In genomic region chr7:45798511-45798836, GRCm38 (mm10) we compare ENCODE assay signal across 8 mouse cellular contexts. TPM values are rescaled to one million over a fixed set of nuclear protein-coding genes. Genes with fewer than 3 reads are reported as not detected.
DNase-seq lines count a peak whose midpoint lies in the region; ATAC-seq and TF ChIP-seq lines count a peak whose summit lies in the region.

No protein-coding gene starts in this region.

- H3K27ac ChIP-seq in left cerebral cortex, adult 2 months = no peak overlapping the region
- H3K27ac ChIP-seq in cortical plate, adult 2 months (ENCODE audit: insufficient read depth, low read length) = no peak overlapping the region
- H3K27ac ChIP-seq in liver, embryonic 16.5 days (ENCODE audit: low read length) = no peak overlapping the region
- no peak overlapping the region for H3K27ac ChIP-seq in stomach, embryonic 14.5 days (ENCODE audit: low read length)

- peaks cover 49% of the 10 kb centered on the region for H3K27me3 ChIP-seq in liver, embryonic 16.5 days (ENCODE audit: control insufficient read depth, insufficient read depth, low read depth, low read length)
- H3K27me3 ChIP-seq in stomach, embryonic 14.5 days (ENCODE audit: control insufficient read depth, insufficient read depth, low read length) = peaks cover 8% of the 10 kb centered on the region; the same call in 1 of the 2 replicates

- H3K4me1 ChIP-seq in cortical plate, adult 2 months (ENCODE audit: control insufficient read depth, insufficient read depth, low read length) = peaks cover 2% of the 10 kb centered on the region; the same call in 1 of the 2 replicates
- H3K4me1 ChIP-seq in liver, embryonic 16.5 days (ENCODE audit: control insufficient read depth, low read depth, low read length) = peaks cover 38% of the 10 kb centered on the region
- H3K4me1 ChIP-seq in stomach, embryonic 14.5 days (ENCODE audit: control insufficient read depth, insufficient read depth, low read length) = peaks cover 16% of the 10 kb centered on the region; the same call in 1 of the 2 replicates

- ATAC-seq in inflammation-experienced regulatory T-cells, adult 6 months = peak; percentile 19
- ATAC-seq in liver, embryonic 16.5 days (ENCODE audit: low read depth) = no peak
- ATAC-seq in stomach, embryonic 14.5 days (ENCODE audit: insufficient number of reproducible peaks, insufficient read depth, low FRiP score, low read depth) = no peak
- no peak for ATAC-seq in frontal cortex, adult (ENCODE audit: low TSS enrichment)

- TF ChIP-seq POLR2A in cortical plate, adult 2 months (IDR thresholded peaks at IDR 0.05; ENCODE audit: extremely low read depth, insufficient read depth, low read length) = no peak

- no peaks in the 10 kb centered on the region for H3K36me3 ChIP-seq in liver, embryonic 16.5 days (ENCODE audit: control insufficient read depth, insufficient read depth)
- no peaks in the 10 kb centered on the region for H3K36me3 ChIP-seq in stomach, embryonic 14.5 days (ENCODE audit: control insufficient read depth, insufficient read depth, low read length)

- no peak for DNase-seq in left cerebral cortex, adult 2 months (ENCODE audit: extremely low spot score in 1 of 2, low spot score in 2 of 2)
- DNase-seq in left cerebral cortex, adult 9 months (ENCODE audit: low spot score in 2 of 2) = no peak
- DNase-seq in layer of hippocampus, postnatal 14 days (ENCODE audit: low spot score in 2 of 2) = no peak

- under 1% methylated on average over 19 of the region's 19 CpGs for WGBS in liver, embryonic 16.5 days (ENCODE audit: insufficient replicate concordance)
- 2% methylated on average over 19 of the region's 19 CpGs for WGBS in stomach, embryonic 14.5 days

- peak overlapping the region; percentile 76 for H3K4me2 ChIP-seq in liver, embryonic 16.5 days (ENCODE audit: low read depth, low read length)
- peak overlapping the region; percentile 73 for H3K4me2 ChIP-seq in stomach, embryonic 14.5 days (replicated peaks; ENCODE audit: low read depth, low read length)

- H3K9ac ChIP-seq in liver, embryonic 16.5 days (ENCODE audit: low read depth, low read length) = peak overlapping the region; percentile 41; the same call in 1 of the 2 replicates
- peak overlapping the region; percentile 28; the same call in 1 of the 2 replicates for H3K9ac ChIP-seq in stomach, embryonic 14.5 days (replicated peaks; ENCODE audit: low read depth, low read length)

- H3K9me3 ChIP-seq in liver, embryonic 16.5 days (replicated peaks; ENCODE audit: control insufficient read depth, low read length) = no peaks in the 10 kb centered on the region
- H3K9me3 ChIP-seq in stomach, embryonic 14.5 days (ENCODE audit: control insufficient read depth, low read depth, low read length) = no peaks in the 10 kb centered on the region

- no peak for TF ChIP-seq CTCF in left cerebral cortex, adult 2 months (IDR thresholded peaks at IDR 0.05)
- TF ChIP-seq CTCF in cortical plate, adult 2 months (IDR thresholded peaks at IDR 0.05; ENCODE audit: extremely low read depth, insufficient read depth, low read length) = no peak

- intact Hi-C loops in left cerebral cortex, adult 2 months (cut with DNase I) = no loop called here

- H3K4me3 ChIP-seq in left cerebral cortex, adult 2 months = peak overlapping the region; percentile 34
- H3K4me3 ChIP-seq in cortical plate, adult 2 months (ENCODE audit: insufficient read depth, low read length) = 0 out of 2 replicates have a peak overlapping the region, but pooled peaks have one; percentile 6
- H3K4me3 ChIP-seq in liver, embryonic 16.5 days (ENCODE audit: low read depth, low read length) = peak overlapping the region; percentile 57
- H3K4me3 ChIP-seq in stomach, embryonic 14.5 days (ENCODE audit: low read depth, low read length) = peak overlapping the region; percentile 40

RNA-seq across cellular contexts. Expression of gene Sult2b1, which starts 14.0 kb away (rescaled TPM):
- 10 to 100 TPM; 11.3 to 13.6 TPM for total RNA-seq in left cerebral cortex, adult 2 months (2021)
- polyA plus RNA-seq in cortical plate, adult 2 months (2012; rRNA removed) = 26.6 and 29.3 TPM in 2 replicates
- polyA plus RNA-seq in inflammation-experienced regulatory T-cells, adult 6 months (2017; shearing (Covaris generic)) = 1 to 10 TPM; 3.4 to 6.4 (median 3.8) TPM
- 0.08 and 0.22 TPM in 2 replicates for polyA plus RNA-seq in liver, embryonic 16.5 days (2015; fragmentation: Nextera tagmentation; extraction: Ambion mirVana)
- polyA plus RNA-seq in stomach, embryonic 14.5 days (2014; fragmentation: Nextera tagmentation; extraction: Ambion mirVana) = 2.8 and 3.6 TPM in 2 replicates
- 10 to 100 TPM in 1 of 2 experiments, 1 to 10 TPM in 1; 8.7 to 12.0 TPM for total RNA-seq in layer of hippocampus, postnatal 14 days (2021)

RNA-seq across cellular contexts. Expression of gene Lmtk3, which starts 14.9 kb away (rescaled TPM):
- 100 to 1,000 TPM; 258 to 279 TPM for total RNA-seq in left cerebral cortex, adult 2 months (2021)
- 191 and 227 TPM in 2 replicates for polyA plus RNA-seq in cortical plate, adult 2 months (2012; rRNA removed)
- under 1 TPM in 1 of 3 experiments, not detected in 2; 0.58 TPM for polyA plus RNA-seq in inflammation-experienced regulatory T-cells, adult 6 months (2017; shearing (Covaris generic))
- polyA plus RNA-seq in liver, embryonic 16.5 days (2015; fragmentation: Nextera tagmentation; extraction: Ambion mirVana) = not detected in 2 replicates
- polyA plus RNA-seq in stomach, embryonic 14.5 days (2014; fragmentation: Nextera tagmentation; extraction: Ambion mirVana) = 2.5 and 3.3 TPM in 2 replicates
- 100 to 1,000 TPM; 290 to 306 TPM for total RNA-seq in layer of hippocampus, postnatal 14 days (2021)

RNA-seq across cellular contexts. Expression of gene Cyth2, which starts 15.9 kb away (rescaled TPM):
- total RNA-seq in left cerebral cortex, adult 2 months (2021) = 100 to 1,000 TPM; 172 to 185 TPM
- polyA plus RNA-seq in cortical plate, adult 2 months (2012; rRNA removed) = 161 and 162 TPM in 2 replicates
- polyA plus RNA-seq in inflammation-experienced regulatory T-cells, adult 6 months (2017; shearing (Covaris generic)) = 10 to 100 TPM; 11.9 to 19.8 (median 16.7) TPM
- 26.0 and 26.5 TPM in 2 replicates for polyA plus RNA-seq in liver, embryonic 16.5 days (2015; fragmentation: Nextera tagmentation; extraction: Ambion mirVana)
- polyA plus RNA-seq in stomach, embryonic 14.5 days (2014; fragmentation: Nextera tagmentation; extraction: Ambion mirVana) = 89.3 and 92.6 TPM in 2 replicates
- total RNA-seq in layer of hippocampus, postnatal 14 days (2021) = 100 to 1,000 TPM; 174 to 179 TPM

RNA-seq across cellular contexts. Expression of gene Kcnj14, which starts 26.1 kb away (rescaled TPM):
- total RNA-seq in left cerebral cortex, adult 2 months (2021) = 1 to 10 TPM; 2.3 to 2.5 TPM
- polyA plus RNA-seq in cortical plate, adult 2 months (2012; rRNA removed) = 1.8 and 2.6 TPM in 2 replicates
- polyA plus RNA-seq in inflammation-experienced regulatory T-cells, adult 6 months (2017; shearing (Covaris generic)) = not detected
- polyA plus RNA-seq in liver, embryonic 16.5 days (2015; fragmentation: Nextera tagmentation; extraction: Ambion mirVana) = 0.14 and 0.15 TPM in 2 replicates
- 1.3 and 1.4 TPM in 2 replicates for polyA plus RNA-seq in stomach, embryonic 14.5 days (2014; fragmentation: Nextera tagmentation; extraction: Ambion mirVana)
- total RNA-seq in layer of hippocampus, postnatal 14 days (2021) = 1 to 10 TPM; 1.6 to 2.1 TPM

RNA-seq across cellular contexts. Expression of gene Grwd1, which starts 32.3 kb away (rescaled TPM):
- 10 to 100 TPM; 17.9 to 22.1 TPM for total RNA-seq in left cerebral cortex, adult 2 months (2021)
- polyA plus RNA-seq in cortical plate, adult 2 months (2012; rRNA removed) = 15.7 and 17.5 TPM in 2 replicates
- polyA plus RNA-seq in inflammation-experienced regulatory T-cells, adult 6 months (2017; shearing (Covaris generic)) = 10 to 100 TPM; 16.5 to 29.3 (median 27.2) TPM
- polyA plus RNA-seq in liver, embryonic 16.5 days (2015; fragmentation: Nextera tagmentation; extraction: Ambion mirVana) = 19.2 and 20.9 TPM in 2 replicates
- 62.7 and 69.6 TPM in 2 replicates for polyA plus RNA-seq in stomach, embryonic 14.5 days (2014; fragmentation: Nextera tagmentation; extraction: Ambion mirVana)
- 10 to 100 TPM; 21.2 to 21.9 TPM for total RNA-seq in layer of hippocampus, postnatal 14 days (2021)

Comparison
In these comparisons a context has a peak if more than half of its experiments do, and no peak if none do; other contexts are left out.
1. H3K4me3 ChIP-seq: peak in every context shown above with its lines; median percentile 57 in liver, embryonic 16.5 days; 40 in stomach, embryonic 14.5 days; 34 in left cerebral cortex, adult 2 months; 6 in cortical plate, adult 2 months.
2. RNA of gene Lmtk3, which starts 14.9 kb away (polyA plus RNA-seq): 191 to 227 TPM in cortical plate, adult 2 months; 2.5 to 3.3 TPM in stomach, embryonic 14.5 days, 0.58 TPM in inflammation-experienced regulatory T-cells, adult 6 months and not detected in liver, embryonic 16.5 days; every median in the first group is over 10 times any median in the second.